In genomic region chr7:142475641-142476040, GRCm38 (mm10) we compare ENCODE assay signal across 16 mouse cellular contexts. TPM values are rescaled to one million over a fixed set of nuclear protein-coding genes. Genes with fewer than 3 reads are reported as not detected.
A peak's percentile ranks its signal among the peaks of the same experiment; 100 is the strongest.
DNase-seq lines count a peak whose midpoint lies in the region; ATAC-seq and TF ChIP-seq lines count a peak whose summit lies in the region.
"Had no signal": no experiment of that assay in that cellular context is flagged by ENCODE, and none has a peak within 500 bp of the region (broad histone marks: within the 10 kb centered on the region; RNA-seq: fewer than 3 reads in every experiment).

No protein-coding gene starts in this region.

- no peak overlapping the region for H3K27ac ChIP-seq in forebrain, embryonic 11.5 days (ENCODE audit: low read depth, low read length)
- no peak overlapping the region for H3K27ac ChIP-seq in forebrain, embryonic 12.5 days
- H3K27ac ChIP-seq in heart, embryonic 13.5 days (replicated peaks): peak overlapping the region; percentile 99
- H3K27ac ChIP-seq in limb, embryonic 15.5 days: peak overlapping the region; percentile 27
- H3K27ac ChIP-seq: hindbrain, embryonic 13.5 days; midbrain, embryonic 12.5 days had no signal

- peaks cover 11% of the 10 kb centered on the region; the same call in 1 of the 2 replicates for H3K4me1 ChIP-seq in forebrain, embryonic 11.5 days (replicated peaks; ENCODE audit: control insufficient read depth, insufficient read depth, low read length)
- H3K4me1 ChIP-seq in forebrain, embryonic 12.5 days: peaks cover 18% of the 10 kb centered on the region
- 0 out of 2 replicates have a peak, but pooled peaks cover 4% of the 10 kb centered on the region for H3K4me1 ChIP-seq in lung, adult 2 months (ENCODE audit: control insufficient read depth, insufficient read depth, low read length)
- peaks cover 99% of the 10 kb centered on the region for H3K4me1 ChIP-seq in heart, embryonic 13.5 days
- H3K4me1 ChIP-seq in limb, embryonic 15.5 days: peaks cover 68% of the 10 kb centered on the region

- no peaks in the 10 kb centered on the region for H3K27me3 ChIP-seq in forebrain, embryonic 11.5 days (ENCODE audit: control insufficient read depth, insufficient read depth, low read length)
- no peaks in the 10 kb centered on the region for H3K27me3 ChIP-seq in forebrain, embryonic 12.5 days
- H3K27me3 ChIP-seq in heart, embryonic 13.5 days (replicated peaks): no peaks in the 10 kb centered on the region
- H3K27me3 ChIP-seq in limb, embryonic 15.5 days: no peaks in the 10 kb centered on the region

- WGBS in forebrain, embryonic 11.5 days: 62% methylated on average over 7 of the region's 7 CpGs
- 65% methylated on average over 7 of the region's 7 CpGs for WGBS in forebrain, embryonic 12.5 days
- 56% methylated on average over 7 of the region's 7 CpGs for WGBS in lung, adult 2 months
- 40% methylated on average over 7 of the region's 7 CpGs for WGBS in heart, embryonic 13.5 days
- 79% methylated on average over 7 of the region's 7 CpGs for WGBS in limb, embryonic 15.5 days

- no peak overlapping the region for H3K4me2 ChIP-seq in forebrain, embryonic 11.5 days (ENCODE audit: low read depth, low read length, severe bottlenecking)
- H3K4me2 ChIP-seq in forebrain, embryonic 12.5 days: no peak overlapping the region
- H3K4me2 ChIP-seq in heart, embryonic 13.5 days: peak overlapping the region; percentile 55
- no peak overlapping the region for H3K4me2 ChIP-seq in limb, embryonic 15.5 days
- H3K4me2 ChIP-seq: hindbrain, embryonic 13.5 days; liver, embryonic 11.5 days; midbrain, embryonic 12.5 days had no signal

- H3K9ac ChIP-seq in forebrain, embryonic 11.5 days (ENCODE audit: low read length): no peak overlapping the region
- H3K9ac ChIP-seq in forebrain, embryonic 12.5 days: no peak overlapping the region
- H3K9ac ChIP-seq in heart, embryonic 13.5 days: peak overlapping the region; percentile 81
- no peak overlapping the region for H3K9ac ChIP-seq in limb, embryonic 15.5 days
- H3K9ac ChIP-seq: hindbrain, embryonic 13.5 days; midbrain, embryonic 12.5 days had no signal

- H3K4me3 ChIP-seq in forebrain, embryonic 11.5 days (ENCODE audit: low read depth, low read length): no peak overlapping the region
- no peak overlapping the region for H3K4me3 ChIP-seq in forebrain, embryonic 12.5 days (replicated peaks)
- H3K4me3 ChIP-seq in lung, adult 2 months (replicated peaks; ENCODE audit: extremely low read depth, low read depth, low read length): peak overlapping the region; percentile 42
- H3K4me3 ChIP-seq in heart, embryonic 13.5 days: peak overlapping the region; percentile 17
- H3K4me3 ChIP-seq in limb, embryonic 15.5 days: 0 out of 2 replicates have a peak overlapping the region, but pooled peaks have one; percentile 4
- H3K4me3 ChIP-seq: hindbrain, embryonic 13.5 days; midbrain, embryonic 12.5 days had no signal

- H3K36me3 ChIP-seq in forebrain, embryonic 11.5 days (ENCODE audit: control insufficient read depth, insufficient read depth, low read length): no peaks in the 10 kb centered on the region
- no peaks in the 10 kb centered on the region for H3K36me3 ChIP-seq in forebrain, embryonic 12.5 days (replicated peaks)
- no peaks in the 10 kb centered on the region for H3K36me3 ChIP-seq in heart, embryonic 13.5 days
- no peaks in the 10 kb centered on the region for H3K36me3 ChIP-seq in limb, embryonic 15.5 days
- H3K36me3 ChIP-seq: G1E; hindbrain, embryonic 13.5 days; midbrain, embryonic 12.5 days had no signal

- no peak for TF ChIP-seq POLR2A in lung, adult 2 months (IDR thresholded peaks at IDR 0.05; ENCODE audit: borderline replicate concordance, extremely low read depth, low read depth, low read length)

- no peaks in the 10 kb centered on the region for H3K9me3 ChIP-seq in forebrain, embryonic 11.5 days (ENCODE audit: control insufficient read depth, low read length)
- H3K9me3 ChIP-seq in forebrain, embryonic 12.5 days: no peaks in the 10 kb centered on the region
- H3K9me3 ChIP-seq in heart, embryonic 13.5 days: no peaks in the 10 kb centered on the region
- H3K9me3 ChIP-seq in limb, embryonic 15.5 days: no peaks in the 10 kb centered on the region
- H3K9me3 ChIP-seq: G1E; hindbrain, embryonic 13.5 days; midbrain, embryonic 12.5 days had no signal

- TF ChIP-seq CTCF in lung, adult 2 months (IDR thresholded peaks at IDR 0.05; ENCODE audit: insufficient read depth, low read length): no peak

- ATAC-seq in forebrain, embryonic 11.5 days (replicated peaks; ENCODE audit: low FRiP score): no peak
- ATAC-seq in forebrain, embryonic 12.5 days (ENCODE audit: low FRiP score): no peak
- no peak for ATAC-seq in heart, embryonic 13.5 days (ENCODE audit: extremely low read depth, insufficient number of reproducible peaks, low FRiP score, low TSS enrichment)
- ATAC-seq in limb, embryonic 15.5 days (ENCODE audit: insufficient number of reproducible peaks, low FRiP score, low TSS enrichment, low read depth): no peak

- peak; percentile 38 for DNase-seq in forebrain, embryonic 11.5 days (ENCODE audit: low spot score)
- DNase-seq in lung, adult 2 months: no peak
- no peak for DNase-seq in lung, postnatal 10 days
- DNase-seq in left cerebral cortex, adult 18-20 months (ENCODE audit: low spot score in 2 of 2): no peak
- no peak for DNase-seq in left cerebral cortex, adult 11 months (ENCODE audit: low spot score)
- DNase-seq: right cerebral cortex, postnatal 4 days; thymus, adult 2 months had no signal

RNA-seq across cellular contexts. Expression of gene Lsp1, which starts 15.0 kb away (rescaled TPM):
- 8.7 and 9.8 TPM in 2 replicates for polyA plus RNA-seq in forebrain, embryonic 11.5 days (2014; fragmentation: Nextera tagmentation; extraction: Ambion mirVana)
- 5.4 and 6.3 TPM in 2 replicates for polyA plus RNA-seq in forebrain, embryonic 12.5 days (2016; fragmentation: Nextera tagmentation; extraction: Ambion mirVana)
- polyA plus RNA-seq in lung, adult 2 months (2012; rRNA removed): 131 and 188 TPM in 2 replicates
- polyA plus RNA-seq in heart, embryonic 13.5 days (2015; fragmentation: Nextera tagmentation; extraction: Ambion mirVana): 51.0 and 54.6 TPM in 2 replicates
- polyA plus RNA-seq in limb, embryonic 15.5 days (2015; fragmentation: Nextera tagmentation; extraction: Ambion mirVana): 57.3 and 63.3 TPM in 2 replicates
- 1 to 10 TPM; 4.2 to 5.7 TPM for total RNA-seq in left cerebral cortex, adult 18-20 months (2021)

RNA-seq across cellular contexts. Expression of gene Tnnt3, which starts 23.0 kb away (rescaled TPM):
- 1.00 and 1.0 TPM in 2 replicates for polyA plus RNA-seq in forebrain, embryonic 11.5 days (2014; fragmentation: Nextera tagmentation; extraction: Ambion mirVana)
- polyA plus RNA-seq in forebrain, embryonic 12.5 days (2016; fragmentation: Nextera tagmentation; extraction: Ambion mirVana): 0.78 TPM in 1 of 2 replicates, not detected in the other
- polyA plus RNA-seq in lung, adult 2 months (2012; rRNA removed): 4.1 and 64.7 TPM in 2 replicates
- polyA plus RNA-seq in heart, embryonic 13.5 days (2015; fragmentation: Nextera tagmentation; extraction: Ambion mirVana): 4.0 and 5.4 TPM in 2 replicates
- polyA plus RNA-seq in limb, embryonic 15.5 days (2015; fragmentation: Nextera tagmentation; extraction: Ambion mirVana): 154 and 517 TPM in 2 replicates
- not detected for total RNA-seq in left cerebral cortex, adult 18-20 months (2021)
- total RNA-seq: G1E had no signal
- polyA plus RNA-seq: G1E had no signal

RNA-seq across cellular contexts. Expression of gene Tnni2, which starts 34.0 kb away (rescaled TPM):
- polyA plus RNA-seq in forebrain, embryonic 11.5 days (2014; fragmentation: Nextera tagmentation; extraction: Ambion mirVana): 1.3 TPM in 1 of 2 replicates, not detected in the other
- polyA plus RNA-seq in forebrain, embryonic 12.5 days (2016; fragmentation: Nextera tagmentation; extraction: Ambion mirVana): 1.3 TPM in 1 of 2 replicates, not detected in the other
- polyA plus RNA-seq in lung, adult 2 months (2012; rRNA removed): 3.1 and 223 TPM in 2 replicates
- polyA plus RNA-seq in heart, embryonic 13.5 days (2015; fragmentation: Nextera tagmentation; extraction: Ambion mirVana): 34.8 and 41.9 TPM in 2 replicates
- polyA plus RNA-seq in limb, embryonic 15.5 days (2015; fragmentation: Nextera tagmentation; extraction: Ambion mirVana): 136 and 529 TPM in 2 replicates
- total RNA-seq in left cerebral cortex, adult 18-20 months (2021): under 1 TPM in 1 of 2 experiments, not detected in 1; 0.44 TPM

RNA-seq across cellular contexts. Expression of gene Syt8, which starts 41.0 kb away (rescaled TPM):
- not detected in 2 replicates for polyA plus RNA-seq in forebrain, embryonic 11.5 days (2014; fragmentation: Nextera tagmentation; extraction: Ambion mirVana)
- not detected in 2 replicates for polyA plus RNA-seq in forebrain, embryonic 12.5 days (2016; fragmentation: Nextera tagmentation; extraction: Ambion mirVana)
- 0.19 and 8.6 TPM in 2 replicates for polyA plus RNA-seq in lung, adult 2 months (2012; rRNA removed)
- polyA plus RNA-seq in heart, embryonic 13.5 days (2015; fragmentation: Nextera tagmentation; extraction: Ambion mirVana): 0.19 and 0.41 TPM in 2 replicates
- 6.3 and 6.7 TPM in 2 replicates for polyA plus RNA-seq in limb, embryonic 15.5 days (2015; fragmentation: Nextera tagmentation; extraction: Ambion mirVana)
- not detected for total RNA-seq in left cerebral cortex, adult 18-20 months (2021)
- polyA plus RNA-seq: cortical plate, adult 2 months; G1E; hindbrain, embryonic 13.5 days; neural tube, embryonic 14.5 days had no signal

RNA-seq across cellular contexts. Expression of gene Mrpl23, which starts 56.8 kb away (rescaled TPM):
- 18.3 and 18.7 TPM in 2 replicates for polyA plus RNA-seq in forebrain, embryonic 11.5 days (2014; fragmentation: Nextera tagmentation; extraction: Ambion mirVana)
- polyA plus RNA-seq in forebrain, embryonic 12.5 days (2016; fragmentation: Nextera tagmentation; extraction: Ambion mirVana): 10.8 and 15.9 TPM in 2 replicates
- polyA plus RNA-seq in lung, adult 2 months (2012; rRNA removed): 8.0 and 10.3 TPM in 2 replicates
- 15.6 and 17.7 TPM in 2 replicates for polyA plus RNA-seq in heart, embryonic 13.5 days (2015; fragmentation: Nextera tagmentation; extraction: Ambion mirVana)
- polyA plus RNA-seq in limb, embryonic 15.5 days (2015; fragmentation: Nextera tagmentation; extraction: Ambion mirVana): 28.8 and 30.5 TPM in 2 replicates
- total RNA-seq in left cerebral cortex, adult 18-20 months (2021): 1 to 10 TPM; 3.1 to 5.9 TPM

Comparison
In these comparisons a context has a peak if more than half of its experiments do, and no peak if none do; other contexts are left out.
1. H3K27ac ChIP-seq: peak in heart, embryonic 13.5 days (single experiment) and limb, embryonic 15.5 days (single experiment); none in forebrain, embryonic 11.5 days (single experiment) and forebrain, embryonic 12.5 days (single experiment).
2. H3K4me3 ChIP-seq: peak in lung, adult 2 months (single experiment), heart, embryonic 13.5 days (single experiment) and limb, embryonic 15.5 days (single experiment); none in forebrain, embryonic 11.5 days (single experiment) and forebrain, embryonic 12.5 days (single experiment).